Mouse (Mus musculus) embryonic facial prominence, embryonic 15.5 days (tissue): ENCODE results near the gene Dnajb1. TPM values are rescaled to one million over a fixed set of nuclear protein-coding genes. Genes with fewer than 3 reads are reported as not detected.

Source experiments
- ATAC-seq: fragments of 200-750 bp; cut with Nextera tagmentation; 2 replicates; pipeline ENCODE4 v1.8.0; 2017; ENCODE audit warnings: low read depth, moderate TSS enrichment; ENCODE audit not compliant: insufficient number of reproducible peaks, low FRiP score, low TSS enrichment
- H3K27ac ChIP-seq: fragments of 300-500 bp; sonication (generic); replicated peaks from 2 replicates; pipeline ENCODE4 v1.5.1; 2015; ENCODE audit warnings: mild to moderate bottlenecking, inconsistent platforms
- H3K27me3 ChIP-seq: fragments of 300-500 bp; sonication (generic); 2 replicates; pipeline ENCODE4 v1.6.1; 2015; ENCODE audit warnings: inconsistent platforms
- H3K36me3 ChIP-seq: fragments of 300-500 bp; sonication (generic); 2 replicates; pipeline ENCODE4 v1.6.1; 2015; ENCODE audit warnings: mild to moderate bottlenecking, inconsistent platforms
- H3K4me1 ChIP-seq: fragments of 300-500 bp; sonication (generic); 2 replicates; pipeline ENCODE4 v1.6.1; 2015; ENCODE audit warnings: inconsistent platforms
- H3K4me2 ChIP-seq: fragments of 300-500 bp; sonication (generic); replicated peaks from 2 replicates; pipeline ENCODE4 v1.6.1; 2015; ENCODE audit warnings: mild to moderate bottlenecking, inconsistent platforms
- H3K4me3 ChIP-seq: fragments of 300-500 bp; sonication (generic); replicated peaks from 2 replicates; pipeline ENCODE4 v1.5.1; 2015; ENCODE audit warnings: mild to moderate bottlenecking, inconsistent platforms
- H3K9ac ChIP-seq: fragments of 300-500 bp; sonication (generic); 2 replicates; pipeline ENCODE4 v1.6.1; 2015; ENCODE audit warnings: inconsistent platforms
- H3K9me3 ChIP-seq: fragments of 300-500 bp; sonication (generic); replicated peaks from 2 replicates; pipeline ENCODE4 v1.6.1; 2016; ENCODE audit warnings: inconsistent platforms
- WGBS: fragments of 180-500 bp; shearing (Covaris S2); methylation state at CpG from one replicate; pipeline ENCODE4 v1.1.7; 2015; 5-methylcytosine and 5-hydroxymethylcytosine counted together
- polyA plus RNA-seq: library from polyadenylated mRNA; unstranded; fragments of >200 nt; fragmentation: Nextera tagmentation; extraction: Ambion mirVana; gene quantifications from 2 replicates; pipeline ENCODE4 v1.2.1, GENCODE M21; 2015

Gene Dnajb1
- polyA plus RNA-seq, 1 experiment from 2014 or later, result 76.6 TPM

DNA sequence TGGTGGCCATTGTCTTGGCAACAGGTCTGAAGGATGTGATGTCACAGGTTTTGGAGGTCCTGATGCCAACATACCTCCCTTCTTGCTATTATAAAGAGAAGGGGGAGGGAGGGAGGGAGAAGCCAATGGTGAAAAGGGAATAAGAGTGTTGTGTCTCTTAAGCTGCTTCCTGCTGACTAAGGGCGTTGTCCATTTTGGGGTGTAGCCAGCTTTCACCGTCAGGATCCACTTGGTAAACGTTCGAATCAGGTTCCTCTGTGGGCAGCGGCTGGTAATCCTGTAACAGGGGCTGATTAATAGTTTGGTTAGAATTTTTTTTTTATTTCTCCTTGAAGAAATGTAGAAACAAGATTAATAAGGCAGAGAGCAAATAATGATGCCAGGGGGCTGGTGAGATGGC is 31.7 kb downstream of the Dnajb1 start:
- no peak overlapping the region for H3K4me3 ChIP-seq
- no peak for ATAC-seq
- 66% methylated on average over 5 of the region's 5 CpGs for WGBS

GRCm38 (mm10) chr8:83647511-83647910 is 39.5 kb downstream of the Dnajb1 start:
- Histone ChIP-seq H3K4me3 (no peak overlapping the region), H3K4me1 (peaks cover 9% of the 10 kb centered on the region), H3K27ac (no peak overlapping the region), H3K36me3 (no peaks in the 10 kb centered on the region), H3K9me3 (no peaks in the 10 kb centered on the region), H3K4me2 (no peak overlapping the region), H3K9ac (no peak overlapping the region), H3K27me3 (no peaks in the 10 kb centered on the region)
- WGBS, result 96% methylated on average over 11 of the region's 11 CpGs
- ATAC-seq, result no peak

More for the DNA sequence above, 31.7 kb downstream of the Dnajb1 start:
- Histone ChIP-seq H3K4me2 (no peak overlapping the region), H3K27ac (no peak overlapping the region), H3K9ac (no peak overlapping the region), H3K4me1 (no peaks in the 10 kb centered on the region), H3K36me3 (no peaks in the 10 kb centered on the region), H3K27me3 (no peaks in the 10 kb centered on the region), H3K9me3 (no peaks in the 10 kb centered on the region)

DNA sequence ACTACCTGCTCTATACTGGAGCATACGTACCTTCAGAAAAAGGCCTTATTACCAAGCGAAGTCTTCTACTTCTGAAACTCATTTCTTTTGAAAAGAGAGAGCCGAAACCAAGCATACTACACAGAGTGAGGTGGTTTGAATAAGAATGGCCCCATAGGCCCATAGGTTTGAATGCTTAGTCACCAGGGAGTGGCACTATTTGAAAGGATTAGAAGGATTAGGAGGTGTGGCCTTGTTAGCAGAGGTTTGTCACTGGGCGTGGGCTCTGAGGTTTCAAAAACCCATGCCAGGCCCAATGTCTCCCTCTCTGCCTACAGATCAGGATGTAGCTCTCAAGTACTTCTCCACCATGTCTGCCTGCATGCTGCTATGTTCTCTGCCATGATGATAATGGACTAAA is 40.0 kb downstream of the Dnajb1 start:
- Histone ChIP-seq H3K27ac (no peak overlapping the region), H3K4me1 (peaks cover 9% of the 10 kb centered on the region), H3K4me2 (no peak overlapping the region), H3K9me3 (no peaks in the 10 kb centered on the region), H3K4me3 (no peak overlapping the region), H3K27me3 (no peaks in the 10 kb centered on the region), H3K36me3 (no peaks in the 10 kb centered on the region), H3K9ac (no peak overlapping the region)
- no peak for ATAC-seq
- 94% methylated on average over 4 of the region's 4 CpGs for WGBS

- no peaks in the 10 kb centered on the region for H3K27me3 ChIP-seq
- ATAC-seq, result no peak
- H3K4me2 ChIP-seq, result no peak overlapping the region
- 93% methylated on average over 6 of the region's 6 CpGs for WGBS
- H3K4me3 ChIP-seq, result no peak overlapping the region
- H3K9me3 ChIP-seq, result no peaks in the 10 kb centered on the region
- H3K9ac ChIP-seq, result no peak overlapping the region
- peaks cover 22% of the 10 kb centered on the region for H3K4me1 ChIP-seq
- H3K27ac ChIP-seq, result no peak overlapping the region
- H3K36me3 ChIP-seq, result no peaks in the 10 kb centered on the region
Observed at GRCm38 (mm10) chr8:83649699-83650098, 41.7 kb downstream of the Dnajb1 start.

DNA sequence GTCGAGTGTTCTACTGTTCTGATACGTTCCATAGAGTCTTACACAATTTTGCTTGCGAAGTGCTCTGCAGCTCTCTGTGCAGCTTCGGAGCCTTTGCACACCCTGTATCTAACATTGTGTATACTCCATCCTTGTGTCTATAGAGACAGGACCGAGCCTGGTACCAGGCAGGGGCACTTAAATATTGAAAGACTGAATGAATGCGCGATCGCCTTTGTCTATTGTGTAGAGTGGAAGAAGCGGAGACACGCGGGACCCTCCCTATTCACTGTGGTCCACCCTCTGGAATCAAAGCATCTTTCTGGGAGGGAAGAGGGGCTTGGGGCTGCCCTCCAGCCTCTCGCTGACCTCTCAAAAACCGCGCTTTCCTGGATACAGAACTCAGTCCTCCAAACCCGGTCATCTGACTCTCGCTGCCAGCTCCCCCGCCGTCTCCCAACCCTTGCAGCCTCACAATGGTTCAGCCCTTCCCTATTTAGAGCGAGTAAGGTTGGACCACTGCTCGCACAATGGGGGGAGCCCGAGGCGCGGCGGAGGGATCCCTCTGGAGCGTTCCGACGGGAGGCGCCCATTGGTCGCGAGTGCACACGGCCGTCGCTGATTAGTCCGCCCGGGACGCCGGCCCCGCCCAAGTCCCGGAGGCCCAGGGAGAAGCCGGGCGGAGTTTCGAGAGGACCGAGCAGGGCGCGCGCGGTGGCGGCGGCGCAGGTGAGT is 44.2 kb downstream of the Dnajb1 start, which contains the start of gene Gipc1:
Gene Gipc1 (plus strand): TSS at position 648 of the 714 bp plus-strand sequence.
- peak within 1 kb of the TSS; percentile 83 for H3K4me3 ChIP-seq
- H3K27ac ChIP-seq, result peak within 1 kb of the TSS; percentile 86
- peaks cover 24% of the 10 kb centered on the region for H3K4me1 ChIP-seq
- H3K9ac ChIP-seq, result peak within 1 kb of the TSS; percentile 72
- ATAC-seq, result peak; percentile 96
- WGBS, result 3% methylated on average over 49 of the region's 50 CpGs
- no peaks in the 10 kb centered on the region for H3K27me3 ChIP-seq
- H3K36me3 ChIP-seq, result peaks cover 5% of the 10 kb centered on the region; the same call in 1 of the 2 replicates
- H3K9me3 ChIP-seq, result no peaks in the 10 kb centered on the region
- H3K4me2 ChIP-seq, result peak within 1 kb of the TSS; percentile 83

- peak overlapping the region; percentile 83 for H3K4me2 ChIP-seq
- H3K9me3 ChIP-seq, result no peaks in the 10 kb centered on the region
- ATAC-seq, result peak; percentile 17; the same call in 1 of the 2 replicates
- H3K36me3 ChIP-seq, result peaks cover 5% of the 10 kb centered on the region; the same call in 1 of the 2 replicates
- 1% methylated on average over 44 of the region's 46 CpGs for WGBS
- peaks cover 24% of the 10 kb centered on the region for H3K4me1 ChIP-seq
- H3K27me3 ChIP-seq, result no peaks in the 10 kb centered on the region
- peak overlapping the region; percentile 83 for H3K4me3 ChIP-seq
- H3K27ac ChIP-seq, result peak overlapping the region; percentile 84
- H3K9ac ChIP-seq, result peak overlapping the region; percentile 72
Observed at GRCm38 (mm10) chr8:83652744-83653661, 45.0 kb downstream of the Dnajb1 start.

DNA sequence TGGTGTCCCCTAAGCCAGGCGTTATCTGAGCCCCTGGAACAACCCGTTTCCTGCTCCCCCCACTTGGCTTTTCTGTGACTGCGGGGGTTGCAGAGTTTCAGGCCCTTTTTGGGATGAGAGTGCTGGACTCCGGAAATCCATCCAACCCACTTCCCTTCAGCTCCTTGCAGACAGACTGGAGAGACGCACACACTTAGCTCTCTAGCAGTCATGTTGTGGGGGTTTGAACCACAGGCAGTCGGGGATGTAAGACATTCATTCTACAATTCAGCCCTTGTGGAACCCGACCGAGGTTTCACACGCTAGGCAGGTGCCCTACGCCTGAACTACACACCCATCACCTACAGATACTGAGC is 45.6 kb downstream of the Dnajb1 start:
- Histone ChIP-seq H3K27me3 (no peaks in the 10 kb centered on the region), H3K9ac (peak overlapping the region; percentile 72), H3K4me1 (peaks cover 26% of the 10 kb centered on the region), H3K4me3 (peak overlapping the region; percentile 83), H3K27ac (peak overlapping the region; percentile 84), H3K4me2 (peak overlapping the region; percentile 83), H3K36me3 (peaks cover 6% of the 10 kb centered on the region; the same call in 1 of the 2 replicates), H3K9me3 (no peaks in the 10 kb centered on the region)
- ATAC-seq, result no peak
- 33% methylated on average over 10 of the region's 10 CpGs for WGBS

DNA sequence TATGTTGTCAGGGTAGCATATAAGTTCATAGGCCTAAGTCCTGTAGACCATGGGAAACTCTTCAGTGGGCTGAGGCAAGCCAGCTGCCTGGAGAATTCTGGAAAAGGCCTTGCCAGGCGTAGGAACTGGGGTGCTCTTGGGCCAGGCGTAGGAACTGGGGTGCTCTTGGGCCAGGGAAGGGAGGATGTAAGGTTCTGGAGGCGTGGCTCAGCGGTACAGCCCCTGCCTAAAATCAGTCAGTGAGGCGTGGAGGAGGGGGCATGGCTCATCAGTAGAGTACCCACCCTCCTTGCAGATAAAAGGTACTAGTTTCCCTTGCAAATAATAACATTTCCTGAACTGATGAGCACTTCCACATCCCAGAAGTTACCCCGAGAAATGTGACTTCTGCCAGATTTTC is 46.7 kb downstream of the Dnajb1 start:
- Histone ChIP-seq H3K27me3 (no peaks in the 10 kb centered on the region), H3K36me3 (peaks cover 13% of the 10 kb centered on the region; the same call in 1 of the 2 replicates), H3K4me1 (peaks cover 35% of the 10 kb centered on the region), H3K27ac (no peak overlapping the region), H3K9me3 (no peaks in the 10 kb centered on the region), H3K4me2 (no peak overlapping the region), H3K4me3 (no peak overlapping the region), H3K9ac (no peak overlapping the region)
- WGBS, result 91% methylated on average over 6 of the region's 6 CpGs
- no peak for ATAC-seq

- Histone ChIP-seq H3K9ac (no peak overlapping the region), H3K27me3 (no peaks in the 10 kb centered on the region), H3K4me2 (no peak overlapping the region), H3K9me3 (no peaks in the 10 kb centered on the region), H3K36me3 (peaks cover 13% of the 10 kb centered on the region; the same call in 1 of the 2 replicates), H3K4me1 (peaks cover 48% of the 10 kb centered on the region), H3K27ac (no peak overlapping the region), H3K4me3 (no peak overlapping the region)
- 92% methylated on average over 9 of the region's 9 CpGs for WGBS
- no peak for ATAC-seq
Observed at GRCm38 (mm10) chr8:83656043-83656442, 48.0 kb downstream of the Dnajb1 start.

DNA sequence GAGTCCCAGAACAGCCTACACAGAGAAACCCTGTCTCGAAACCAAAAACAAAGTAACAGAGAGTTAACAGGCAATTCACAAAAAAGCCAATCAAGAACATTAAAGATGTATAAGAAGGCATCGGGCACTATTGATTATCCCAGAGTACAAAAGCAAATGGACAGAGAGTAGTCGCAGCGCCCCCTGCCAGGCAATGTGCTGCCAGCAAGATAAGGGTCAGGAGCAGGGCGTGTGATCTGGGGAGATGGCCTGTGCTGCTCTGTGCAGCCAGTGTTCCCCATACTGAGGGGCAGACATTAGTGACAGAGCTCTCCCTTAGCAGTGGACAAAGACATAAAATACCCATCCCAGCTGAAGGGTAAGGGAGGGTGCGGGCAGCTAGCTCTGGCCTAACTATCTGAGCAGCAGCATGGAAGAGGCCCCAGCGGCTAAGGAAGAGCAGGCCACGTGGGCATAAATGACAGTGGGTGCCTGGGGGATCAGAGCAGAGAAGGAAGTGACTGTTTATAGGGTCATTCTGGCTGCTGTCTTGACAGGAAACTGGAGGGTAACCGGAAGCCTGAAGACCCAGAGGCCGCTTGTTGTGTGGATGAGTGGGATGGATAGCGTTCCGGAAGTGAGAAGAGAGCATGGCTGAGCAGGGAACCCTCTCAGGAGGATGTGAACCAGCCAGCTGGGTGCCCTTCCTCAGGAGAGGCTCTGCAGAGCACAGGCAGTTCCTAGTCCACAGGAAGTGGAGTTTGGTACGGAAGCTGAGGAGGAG is 48.7 kb downstream of the Dnajb1 start:
- no peaks in the 10 kb centered on the region for H3K27me3 ChIP-seq
- no peak overlapping the region for H3K4me3 ChIP-seq
- WGBS, result 70% methylated on average over 13 of the region's 13 CpGs
- peaks cover 54% of the 10 kb centered on the region for H3K4me1 ChIP-seq
- H3K4me2 ChIP-seq, result no peak overlapping the region
- ATAC-seq, result no peak
- no peaks in the 10 kb centered on the region for H3K9me3 ChIP-seq
- H3K27ac ChIP-seq, result no peak overlapping the region; the same call in 1 of the 2 replicates
- H3K36me3 ChIP-seq, result peaks cover 13% of the 10 kb centered on the region; the same call in 1 of the 2 replicates
- no peak overlapping the region for H3K9ac ChIP-seq
